Mouse (Mus musculus) myocyte (in vitro differentiated cells): ENCODE results near the gene Rtn4ip1.

ENCODE experiments used
- E2F4 ChIP-seq: IDR thresholded peaks from one replicate; pipeline ENCODE4 v1.6.1; 2011; ENCODE audit warnings: mild to moderate bottlenecking, control low read depth, moderate library complexity; ENCODE audit not compliant: insufficient read depth
- USF1 ChIP-seq: IDR thresholded peaks from one replicate; pipeline ENCODE4 v1.6.1; 2011; ENCODE audit warnings: low read depth, mild to moderate bottlenecking, control low read depth, moderate library complexity

- TF ChIP-seq E2F4, result no peak
- no peak for TF ChIP-seq USF1
Measured at GRCm38 (mm10) chr10:43916181-43916580, 14.6 kb downstream of the Rtn4ip1 start.
